Mouse (Mus musculus) retina, postnatal 7 days (tissue): ENCODE measurements around the gene Rbm8a2.
"Not testable (repeated sequence)": the region's sequence is repeated elsewhere in the genome, so short reads cannot be mapped to it uniquely, and the experiment has no call there.

ENCODE experiments used
- DNase-seq: peaks from one replicate; pipeline ENCODE4 v3.0.0-alpha.2; 2012; ENCODE audit warnings: low read depth, low spot score

Gene Rbm8a2

DNA sequence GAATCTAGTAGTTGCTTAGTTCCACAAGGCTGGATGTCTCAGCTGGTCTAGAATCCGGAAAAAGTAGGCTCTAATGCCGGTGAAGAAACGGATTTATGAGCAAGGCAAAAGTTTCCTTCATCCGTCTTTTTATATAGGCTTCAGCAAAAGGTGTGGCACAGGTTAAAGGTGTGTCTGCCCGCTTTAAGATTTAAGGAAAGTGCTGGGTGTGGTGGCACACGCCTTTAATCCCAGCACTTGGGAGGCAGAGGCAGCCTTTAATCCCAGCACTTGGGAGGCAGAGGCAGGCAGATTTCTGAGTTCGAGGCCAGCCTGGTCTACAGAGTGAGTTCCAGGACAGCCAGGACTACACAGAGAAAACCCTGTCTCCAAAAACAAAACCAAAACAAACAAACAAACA lies at the start of gene Rbm8a2:
Gene Rbm8a2 (minus strand): TSS at position 101 of the 400 bp plus-strand sequence.
- DNase-seq: not testable (repeated sequence)

DNA sequence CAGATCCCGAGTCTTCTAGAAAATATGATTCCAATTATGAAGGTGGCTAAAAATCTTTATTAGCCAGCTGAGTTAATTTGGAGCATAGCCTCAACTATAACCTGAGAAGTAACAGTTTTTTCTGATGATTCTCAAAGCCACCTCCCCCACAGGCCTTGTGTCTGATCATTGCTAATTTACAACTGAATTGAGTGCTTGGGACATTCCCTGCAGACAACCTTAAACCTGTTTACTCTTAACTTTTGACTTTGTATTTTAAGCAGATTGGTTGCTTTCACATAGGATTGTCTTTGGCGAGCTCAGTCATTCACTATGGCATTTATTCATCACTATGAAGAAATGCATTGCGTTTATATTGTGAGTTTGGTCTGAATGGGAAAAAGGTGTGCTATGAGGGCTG lies 49.5 kb upstream of the Rbm8a2 start:
- DNase-seq: no peak

DNA sequence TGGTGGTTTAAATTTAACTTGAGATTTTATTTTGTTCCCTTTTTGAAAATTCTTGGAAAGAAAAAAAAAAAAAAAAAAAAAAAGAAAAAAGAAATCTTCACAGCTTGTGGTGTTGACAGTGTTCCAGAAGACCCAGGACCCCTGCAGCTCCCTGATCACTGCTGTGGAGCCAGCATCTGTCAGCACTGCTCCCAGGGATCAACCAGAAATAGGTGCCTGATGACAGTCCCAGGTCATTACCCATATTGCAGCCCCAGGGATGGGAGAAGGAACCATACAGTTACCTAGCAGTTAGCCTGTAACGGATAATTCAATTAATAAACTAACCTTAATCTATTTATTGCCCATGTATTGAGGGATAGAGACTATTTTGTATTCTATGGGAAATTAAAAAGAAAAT lies 45.6 kb upstream of the Rbm8a2 start:
- no peak for DNase-seq

DNA sequence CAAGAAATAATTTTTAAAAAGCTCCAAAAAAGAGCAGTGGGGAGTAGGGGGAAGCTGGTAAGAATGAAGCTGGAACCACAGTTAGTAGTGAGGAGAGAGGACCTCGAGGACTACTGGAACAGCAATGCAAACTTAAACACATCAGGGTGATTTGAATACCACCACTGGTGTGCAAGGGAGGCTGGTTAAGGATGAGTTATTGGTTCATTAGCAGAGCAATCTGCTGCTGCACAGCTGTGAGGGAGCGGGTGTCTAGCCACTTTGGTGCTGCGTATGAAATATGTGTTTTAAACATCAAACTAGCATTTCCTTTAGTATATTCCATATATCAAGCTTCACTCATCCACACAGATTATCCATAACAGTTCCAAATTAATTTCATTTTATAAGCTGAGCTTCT lies 39.6 kb upstream of the Rbm8a2 start:
- no peak for DNase-seq

DNA sequence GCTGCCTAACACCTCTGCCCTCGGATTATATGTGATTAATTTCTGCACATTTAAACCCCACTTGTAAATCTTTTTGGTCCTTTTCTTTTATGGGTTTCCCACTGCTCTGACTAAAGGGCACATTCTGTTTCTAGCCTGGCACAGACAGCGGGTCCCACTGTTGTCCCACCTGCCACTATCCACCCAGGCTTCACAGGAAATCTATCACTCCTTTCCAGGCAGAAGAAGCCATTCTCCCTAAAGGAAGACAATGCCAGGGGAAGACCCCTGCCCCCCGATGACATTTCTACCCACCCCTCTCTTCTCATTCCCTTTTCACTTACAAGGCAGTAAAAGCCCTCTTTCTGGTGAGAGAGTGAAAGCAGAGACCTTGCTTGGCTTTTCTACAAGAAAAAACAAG lies 37.2 kb upstream of the Rbm8a2 start:
- DNase-seq: no peak

DNA sequence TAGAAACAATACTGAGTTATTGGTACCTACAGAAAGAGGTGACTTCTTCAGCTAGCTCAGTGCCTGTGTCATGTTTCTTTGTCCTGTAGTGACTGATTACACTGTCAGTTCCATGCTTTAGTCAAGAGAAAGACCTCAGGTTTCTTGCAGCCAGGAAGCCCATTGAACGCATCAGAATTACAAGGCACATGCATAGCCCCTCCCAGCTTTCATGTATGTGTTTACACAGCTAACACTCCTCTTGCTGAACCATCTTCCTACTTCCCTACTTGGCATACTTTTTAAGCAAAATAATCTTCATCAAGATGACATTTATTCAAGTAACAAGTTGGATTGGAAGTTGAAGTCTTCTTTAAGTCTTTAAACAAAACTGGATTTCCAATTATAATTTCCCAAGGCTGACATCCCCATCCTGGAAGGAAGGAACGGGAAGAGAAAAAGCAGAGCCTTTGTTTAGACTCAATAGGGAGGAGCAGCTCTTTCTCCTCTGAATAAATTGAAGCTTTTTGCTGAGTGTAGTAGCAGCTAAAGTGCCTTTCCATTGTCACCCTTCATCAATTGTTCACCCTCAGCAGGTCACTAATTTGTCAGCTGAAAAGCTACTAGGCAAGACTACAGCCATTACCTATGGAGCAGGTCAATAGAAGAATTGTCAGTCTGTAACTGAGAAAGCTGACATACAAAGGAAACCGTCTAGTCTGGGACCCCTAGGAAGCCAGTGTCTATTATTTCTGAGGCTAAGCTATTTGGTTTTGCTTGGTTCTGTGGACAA lies 34.8 kb upstream of the Rbm8a2 start:
- DNase-seq: no peak

DNA sequence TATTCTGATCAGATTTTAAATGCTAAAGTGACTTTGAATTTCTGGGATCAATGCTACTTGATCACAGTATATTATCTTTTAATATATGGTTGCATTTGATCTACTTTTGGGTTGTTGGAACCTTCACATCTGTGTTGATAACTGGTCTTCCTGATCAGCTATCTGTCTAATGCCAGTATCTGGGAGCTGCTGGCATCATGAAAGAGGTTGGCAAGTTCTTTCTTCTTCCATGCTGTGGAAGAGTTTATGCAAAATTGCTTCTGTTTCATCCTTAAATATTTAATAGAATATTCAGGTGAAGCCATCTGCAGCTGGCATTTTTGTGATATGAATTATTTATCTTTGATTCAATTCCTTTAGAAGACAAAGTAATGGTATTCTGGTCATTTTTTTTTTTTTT lies 32.6 kb upstream of the Rbm8a2 start:
- no peak for DNase-seq

DNA sequence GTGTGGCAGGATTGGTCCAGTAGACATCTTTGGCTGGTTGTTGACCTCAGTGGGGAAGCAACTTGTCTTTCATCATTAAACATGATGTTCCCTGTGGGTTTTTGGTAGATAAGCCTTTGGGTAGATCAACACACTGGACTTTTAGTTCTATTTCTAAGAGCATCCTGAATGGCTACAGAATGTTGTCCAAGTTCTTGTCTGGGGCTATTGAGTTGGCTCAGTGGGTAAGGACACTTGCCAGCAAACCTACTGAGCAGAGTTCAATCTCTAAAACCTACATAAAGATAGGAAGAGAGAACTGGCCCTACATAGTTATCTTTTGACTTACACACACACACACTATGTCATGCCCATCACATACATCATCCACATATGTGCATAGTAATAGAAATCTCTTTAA lies 32.2 kb upstream of the Rbm8a2 start:
- no peak for DNase-seq

DNA sequence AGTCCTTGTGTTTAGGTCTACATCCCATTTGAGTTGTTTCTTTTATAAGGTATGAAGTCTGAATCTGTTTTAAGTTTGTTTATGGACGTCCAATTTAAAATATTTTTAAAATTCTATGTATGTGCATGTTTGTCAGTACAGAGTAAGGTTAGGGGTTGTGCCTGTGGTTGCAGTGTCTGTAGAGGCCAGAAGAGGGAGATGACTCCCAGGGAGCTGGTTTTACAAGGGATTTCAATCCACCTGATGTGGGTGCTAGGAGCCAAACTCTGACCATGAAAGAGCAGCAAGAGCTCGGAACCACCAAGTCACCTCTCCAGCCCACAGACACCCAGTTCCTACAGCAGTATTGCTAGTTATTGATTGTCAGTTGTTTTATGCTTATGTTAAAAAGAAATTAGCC lies 29.5 kb upstream of the Rbm8a2 start:
- no peak for DNase-seq

DNA sequence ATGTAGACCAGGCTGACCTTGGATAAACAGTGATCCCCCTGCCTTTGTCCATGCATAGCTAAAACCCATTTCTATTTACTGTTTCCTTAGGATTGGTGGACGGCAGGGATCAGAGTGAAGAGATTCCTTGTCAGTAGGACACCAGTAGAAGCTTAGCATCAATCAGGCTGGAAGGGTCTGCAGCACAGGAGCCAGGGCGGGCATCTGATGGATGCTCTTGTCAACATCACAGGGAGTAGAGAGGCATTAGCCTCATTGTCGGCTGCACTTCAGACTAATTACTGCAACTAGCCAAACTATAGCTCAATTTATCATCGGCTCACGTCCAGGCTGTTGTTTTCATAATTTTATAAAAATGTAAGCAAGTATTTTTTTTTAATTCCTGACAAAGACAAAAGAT lies 21.7 kb upstream of the Rbm8a2 start:
- no peak for DNase-seq

DNA sequence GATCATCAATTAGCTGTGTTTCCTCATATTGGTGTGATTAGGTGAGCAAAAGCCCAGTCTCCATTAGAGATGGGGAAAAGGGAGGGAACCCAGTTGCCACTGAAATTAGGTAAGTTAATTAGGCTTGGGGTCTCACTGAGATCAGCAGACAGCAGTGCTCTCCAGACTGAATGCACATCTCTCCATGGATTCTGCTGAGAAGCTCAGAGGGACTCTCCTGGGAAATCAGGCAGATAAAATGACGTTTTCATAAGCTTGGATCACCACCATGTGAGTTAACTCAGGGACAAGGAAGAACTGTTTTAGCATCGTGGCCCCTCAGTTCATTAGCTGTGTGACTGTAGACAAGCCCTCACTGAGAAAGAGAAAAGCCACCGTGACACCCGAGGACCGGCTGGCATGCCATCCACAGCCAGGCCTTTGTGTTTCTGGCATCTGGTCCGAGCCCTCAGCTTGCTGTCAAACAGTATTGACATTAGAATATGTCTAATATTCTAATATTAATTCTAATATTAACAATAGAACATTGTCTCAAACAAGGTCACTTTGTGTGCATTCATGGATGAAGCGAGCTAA lies 18.2 kb upstream of the Rbm8a2 start:
- DNase-seq: no peak

DNA sequence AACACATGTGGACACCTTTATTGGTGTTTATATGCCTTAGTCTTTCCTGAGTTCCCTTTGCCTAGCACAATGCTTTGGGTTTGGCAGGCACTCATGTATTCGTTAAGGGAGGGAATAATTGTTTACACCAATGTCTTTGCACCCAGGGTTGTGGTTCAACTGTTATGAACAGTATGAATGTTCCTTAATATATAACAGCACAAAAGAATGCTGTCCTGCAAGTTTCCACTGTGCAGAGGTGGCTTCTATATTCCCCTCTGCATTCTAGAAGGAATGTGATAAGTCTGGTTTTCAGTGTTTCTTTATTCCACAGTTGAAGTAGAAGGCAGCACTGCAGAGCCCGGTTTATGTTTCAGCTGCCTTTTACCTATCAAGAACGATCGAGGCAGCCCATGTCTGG lies 10.0 kb upstream of the Rbm8a2 start:
- DNase-seq: no peak

DNA sequence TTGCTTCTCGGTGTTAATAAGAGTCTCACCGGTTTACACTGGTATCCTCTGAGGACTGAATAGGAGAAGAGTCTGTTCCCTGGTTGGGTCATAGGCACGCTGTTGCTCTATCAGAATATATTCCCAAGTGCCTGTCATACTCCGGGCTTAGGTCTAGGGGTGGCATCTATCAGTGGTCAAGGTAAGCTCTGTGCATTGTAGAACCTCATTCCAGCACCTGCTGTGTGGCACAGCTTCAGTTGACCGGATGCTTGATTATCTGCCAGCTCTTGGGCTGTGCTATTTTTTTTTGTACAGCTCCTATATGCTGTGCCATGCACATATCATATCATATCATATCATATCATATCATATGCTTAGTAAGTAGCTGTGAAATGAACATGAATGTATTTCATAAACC lies 9.5 kb upstream of the Rbm8a2 start:
- no peak for DNase-seq

DNA sequence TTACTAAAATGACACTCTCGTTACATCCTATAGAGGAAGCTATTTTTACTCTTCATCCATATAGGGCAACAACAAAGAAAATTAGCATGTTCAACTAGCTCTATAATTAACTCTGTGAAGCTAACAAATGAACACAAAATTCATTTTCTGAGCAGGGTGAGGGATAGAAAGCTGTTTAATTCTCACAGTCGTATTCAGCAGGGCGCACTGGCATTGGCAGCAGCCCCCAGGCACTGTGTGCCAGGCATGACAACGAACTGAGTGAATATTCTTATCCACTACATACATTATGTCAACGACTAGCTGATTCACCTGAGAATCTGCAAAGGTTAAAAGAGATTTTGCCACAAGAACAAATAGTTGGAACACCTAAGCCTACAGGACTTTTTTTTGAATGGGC lies 8.2 kb downstream of the Rbm8a2 start:
- DNase-seq: no peak

DNA sequence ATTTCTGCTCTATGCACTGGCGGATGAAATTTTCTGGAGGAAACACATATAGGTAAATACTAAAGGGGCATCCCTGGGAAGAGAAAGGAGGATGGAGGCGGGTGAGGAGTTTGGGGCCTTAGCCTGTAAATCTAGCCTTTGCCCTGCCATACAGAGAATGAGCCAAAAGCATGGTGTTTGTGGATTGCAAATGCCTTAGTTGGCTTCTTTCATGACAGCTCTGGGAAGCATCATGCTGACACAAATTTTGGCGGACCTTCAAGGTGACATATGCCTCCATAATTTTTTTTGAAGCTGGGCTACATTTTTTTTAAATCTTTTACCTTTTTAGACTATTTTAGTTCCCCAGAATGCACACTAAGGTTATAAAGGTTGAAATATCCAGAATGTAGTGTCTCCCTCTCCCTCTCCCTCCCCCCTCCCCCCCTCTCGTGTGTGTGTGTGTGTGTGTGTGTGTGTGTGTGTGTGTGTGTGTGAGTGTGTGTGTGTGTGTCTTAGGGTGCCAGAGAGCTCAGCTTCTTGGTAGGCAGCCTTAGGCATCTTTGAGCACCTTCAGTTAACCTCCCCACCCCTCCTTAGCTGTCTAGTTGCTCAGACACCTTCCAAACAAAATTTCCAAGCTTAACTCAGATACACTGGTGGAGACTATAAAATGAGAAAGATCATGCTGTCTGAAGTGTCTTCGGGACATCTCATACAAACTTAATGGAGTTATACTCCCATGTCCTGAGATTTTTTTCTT lies 11.7 kb downstream of the Rbm8a2 start:
- no peak for DNase-seq

DNA sequence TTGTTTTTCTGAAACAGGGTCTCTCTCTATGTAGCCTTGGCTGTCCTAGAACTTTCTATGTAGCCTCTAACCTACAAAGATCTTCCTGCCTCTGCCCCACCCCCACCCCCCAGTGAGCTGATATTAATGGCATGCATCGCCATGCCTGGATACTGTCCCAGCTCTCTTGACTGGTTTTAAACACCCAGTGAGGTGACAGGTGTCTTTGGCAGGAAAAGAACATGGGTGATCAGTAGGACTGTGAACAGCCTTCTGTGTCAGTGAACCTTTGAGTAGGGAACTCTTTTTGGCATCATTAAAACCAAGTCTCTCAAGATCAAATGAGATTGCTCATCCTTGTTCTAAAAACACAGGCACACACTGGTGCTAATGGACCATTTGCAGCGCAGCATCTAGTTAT lies 17.1 kb downstream of the Rbm8a2 start:
- DNase-seq: no peak

DNA sequence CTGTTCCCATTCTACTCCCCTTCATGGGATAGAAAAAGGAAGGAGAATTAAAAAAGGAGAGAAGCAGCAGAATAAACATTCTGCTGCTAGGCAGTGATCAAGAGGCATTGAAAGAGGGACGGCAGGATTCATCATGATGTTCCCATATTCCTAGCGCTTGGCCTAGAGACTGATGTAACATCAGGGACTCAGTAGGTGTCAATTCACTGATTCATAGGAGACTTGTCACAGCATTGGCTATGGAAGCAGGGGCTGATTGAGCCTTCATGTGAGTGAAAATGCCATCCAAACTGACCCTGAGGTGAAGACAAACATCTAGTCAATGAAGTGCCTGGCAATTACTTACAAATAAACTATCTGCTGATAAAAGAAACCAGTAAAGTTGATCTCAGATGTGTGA lies 28.1 kb downstream of the Rbm8a2 start:
- no peak for DNase-seq

DNA sequence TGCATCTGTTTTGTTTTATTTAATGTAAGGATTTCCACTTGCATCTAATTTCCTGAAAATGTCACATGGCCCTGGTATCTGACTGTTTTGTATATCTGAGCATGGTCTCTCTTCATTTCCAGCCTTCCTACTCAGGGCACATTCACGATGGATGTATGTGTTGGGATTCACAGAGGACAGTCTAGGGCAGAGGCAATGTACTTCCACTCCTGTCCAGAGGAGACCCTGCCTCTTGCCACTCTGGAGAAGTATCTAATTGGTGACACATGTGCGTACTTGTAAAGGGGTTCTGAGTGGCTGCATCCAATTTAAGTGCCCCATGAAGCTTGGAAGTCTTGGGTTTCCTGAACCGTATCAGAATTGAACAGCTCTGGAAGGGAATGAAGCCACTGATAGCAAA lies 28.5 kb downstream of the Rbm8a2 start:
- DNase-seq: no peak

DNA sequence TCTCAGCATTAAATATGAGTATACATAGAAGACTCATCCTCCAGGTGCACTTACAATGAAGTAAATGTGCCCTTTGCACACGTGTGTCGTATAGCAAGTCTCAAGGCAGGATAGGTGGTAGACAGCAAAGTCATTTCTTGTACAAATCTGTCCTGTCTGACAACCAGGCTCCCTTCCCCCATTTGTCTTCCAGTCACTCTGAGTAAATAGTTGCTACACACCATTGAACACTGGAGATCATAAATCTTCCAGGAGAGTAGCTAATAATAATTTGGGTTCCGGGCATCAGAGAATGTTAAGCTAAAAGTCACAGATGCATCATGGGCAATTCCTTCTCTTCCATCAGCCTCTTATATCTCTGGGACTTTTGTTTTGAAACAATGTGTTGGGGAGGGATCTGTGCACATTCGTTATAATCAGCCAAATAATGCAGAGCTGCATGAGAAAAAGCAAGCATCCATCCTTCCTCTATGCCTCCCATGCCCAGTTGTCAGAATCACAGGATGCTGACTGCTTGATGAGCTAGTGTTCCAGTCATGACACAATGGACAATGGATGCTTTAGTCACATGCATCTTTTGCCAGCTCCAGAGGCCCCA lies 32.1 kb downstream of the Rbm8a2 start:
- DNase-seq: no peak

DNA sequence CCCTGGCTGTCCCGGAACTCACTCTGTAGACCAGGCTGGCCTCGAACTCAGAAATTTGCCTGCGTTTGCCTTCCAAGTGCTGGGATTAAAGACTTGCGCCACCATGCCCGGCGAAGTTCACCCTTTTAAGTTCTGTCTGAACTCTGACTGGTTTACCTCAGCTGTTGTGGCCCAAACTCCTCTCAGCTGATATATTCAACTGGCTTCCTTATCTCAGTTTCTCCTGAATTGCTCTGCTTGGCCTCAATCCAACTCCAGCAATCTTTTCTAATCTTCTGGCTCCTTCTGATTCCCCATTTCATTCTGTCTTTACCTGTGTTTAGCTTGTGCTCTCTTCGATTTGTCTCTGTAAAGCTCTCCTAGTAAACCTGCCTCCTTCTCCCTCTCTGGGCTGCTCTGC lies 35.7 kb downstream of the Rbm8a2 start:
- DNase-seq: no peak

DNA sequence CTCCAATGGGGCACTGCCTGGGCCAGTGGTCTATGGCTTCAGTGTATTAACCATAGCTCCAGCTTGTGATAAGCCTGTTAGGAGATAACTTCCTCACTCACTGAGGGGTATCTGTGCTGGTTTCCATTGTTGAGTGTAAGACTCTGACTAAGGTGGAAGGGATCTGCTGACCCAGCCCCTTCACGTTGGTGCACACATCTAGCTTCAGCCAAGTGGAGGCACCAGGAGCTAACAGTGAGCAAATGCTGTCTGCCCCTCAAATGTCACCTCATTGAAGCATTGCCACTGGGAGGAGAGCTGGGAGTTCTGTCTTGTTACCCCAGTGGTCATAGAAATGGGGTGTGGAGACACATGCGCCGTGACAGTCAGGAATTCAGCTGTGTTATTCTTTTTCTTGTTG lies 40.2 kb downstream of the Rbm8a2 start:
- DNase-seq: no peak

DNA sequence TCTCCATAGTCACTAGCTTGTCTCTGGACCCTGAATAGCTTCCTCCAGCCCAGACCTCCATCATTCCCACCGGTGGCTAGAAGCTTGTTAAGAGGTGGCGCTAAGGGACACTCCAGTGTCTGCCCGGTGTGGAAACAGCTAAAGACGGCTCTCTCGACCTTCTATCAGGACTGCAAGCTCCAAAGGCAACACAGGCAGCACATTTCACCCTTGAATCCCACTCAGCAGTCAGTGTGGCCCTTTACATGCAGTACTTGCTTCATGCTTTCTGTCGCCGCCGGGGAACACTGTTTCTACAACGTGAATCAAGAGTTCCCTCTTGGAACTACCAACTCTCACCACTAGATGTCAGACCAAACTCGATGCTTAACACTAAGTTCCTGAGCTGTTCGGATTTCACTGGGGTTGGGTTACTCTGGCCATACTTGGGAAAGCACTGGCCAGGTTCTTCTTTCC lies 42.6 kb downstream of the Rbm8a2 start:
- DNase-seq: peak; percentile 79

DNA sequence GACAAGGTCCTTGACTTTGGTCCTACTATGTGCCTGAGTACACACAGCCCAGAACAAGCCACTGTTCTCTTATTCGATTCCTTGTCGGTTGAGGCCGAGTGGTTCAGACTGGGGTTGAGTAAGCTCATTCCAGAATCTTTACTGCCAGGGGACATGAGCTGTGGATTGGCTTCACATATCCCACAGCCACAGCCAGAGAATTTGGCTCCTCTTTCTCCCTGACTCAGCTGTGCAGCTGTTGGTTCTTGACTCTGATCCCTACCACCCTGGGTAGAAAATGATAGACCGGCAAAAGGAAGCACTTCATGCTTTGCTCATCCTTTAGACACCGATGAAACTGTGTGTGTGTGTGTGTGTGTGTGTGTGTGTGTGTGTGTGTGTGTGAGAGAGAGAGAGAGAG lies 47.5 kb downstream of the Rbm8a2 start:
- no peak for DNase-seq
